Mouse (Mus musculus): ENCODE data around the gene Robo1.

DNA sequence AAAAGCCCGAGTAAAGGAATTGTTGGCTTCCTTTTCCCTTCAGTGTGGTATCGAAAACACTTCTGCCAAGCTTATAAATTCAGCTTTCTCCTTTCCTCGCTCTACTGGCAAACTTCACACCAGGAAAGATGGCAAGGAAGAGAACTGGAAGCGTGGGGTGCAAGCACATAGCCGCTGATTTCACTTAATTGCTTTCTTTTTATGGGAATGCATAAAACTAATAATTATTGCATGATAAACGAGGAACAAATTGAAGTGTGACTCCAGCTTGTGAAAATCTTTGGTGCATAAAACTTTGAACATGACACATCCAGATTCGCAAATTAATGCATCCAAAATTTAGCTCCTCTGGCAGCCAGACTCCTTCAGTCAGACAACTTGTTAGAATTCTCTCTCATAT, 659.4 kb downstream of the Robo1 start:
- TF ChIP-seq CTCF (IDR thresholded peaks at IDR 0.05; ENCODE audit: low read depth, low read length): no peak
- TF ChIP-seq GATA1 (IDR thresholded peaks at IDR 0.05; ENCODE audit: borderline replicate concordance, low read length): no peak
- no peak for TF ChIP-seq TAL1 (conservative IDR thresholded peaks at IDR 0.05; ENCODE audit: low read depth, low read length)
- no peak for TF ChIP-seq POLR2AphosphoS5 (IDR thresholded peaks at IDR 0.05; ENCODE audit: insufficient replicate concordance, low read depth, low read length)
